Mouse (Mus musculus) gastrocnemius, postnatal 10 days (tissue): ENCODE data around the gene Zdhhc9. TPM values are rescaled to one million over a fixed set of nuclear protein-coding genes. Genes with fewer than 3 reads are reported as not detected.
"Not testable (repeated sequence)": the region's sequence is repeated elsewhere in the genome, so short reads cannot be mapped to it uniquely, and the experiment has no call there.

Experiments used
- DNase-seq: peaks from one replicate; pipeline ENCODE4 v3.0.0; 2021; ENCODE audit warnings: mixed read lengths
- long read RNA-seq, 2 experiments: library from polyadenylated mRNA; stranded (forward); transcript quantifications; one replicate each; pipeline ENCODE4 v2.0.0; 2021
- total RNA-seq, 2 experiments: library from RNA; stranded (reverse); gene quantifications; 2 replicates each; pipeline ENCODE4 v1.2.3; 2021

The Zdhhc9 gene
- total RNA-seq = 10 to 100 TPM in 1 of 2 experiments, 1 to 10 TPM in 1; 9.5 to 14.9 TPM
- long read RNA-seq, experiment 1, transcript Zdhhc9-201 (10 exons, 2,982 nt) = major isoform, 6 of 8 reads
- long read RNA-seq, experiment 1, partial matches to known transcripts = 0 of 8 reads
- long read RNA-seq, experiment 1, other reads (novel, unspliced or antisense) = 2 of 8 reads
- long read RNA-seq, experiment 2, partial matches to known transcripts = 1 of 4 reads
- long read RNA-seq, experiment 2, other reads (novel, unspliced or antisense) = 0 of 4 reads

DNA sequence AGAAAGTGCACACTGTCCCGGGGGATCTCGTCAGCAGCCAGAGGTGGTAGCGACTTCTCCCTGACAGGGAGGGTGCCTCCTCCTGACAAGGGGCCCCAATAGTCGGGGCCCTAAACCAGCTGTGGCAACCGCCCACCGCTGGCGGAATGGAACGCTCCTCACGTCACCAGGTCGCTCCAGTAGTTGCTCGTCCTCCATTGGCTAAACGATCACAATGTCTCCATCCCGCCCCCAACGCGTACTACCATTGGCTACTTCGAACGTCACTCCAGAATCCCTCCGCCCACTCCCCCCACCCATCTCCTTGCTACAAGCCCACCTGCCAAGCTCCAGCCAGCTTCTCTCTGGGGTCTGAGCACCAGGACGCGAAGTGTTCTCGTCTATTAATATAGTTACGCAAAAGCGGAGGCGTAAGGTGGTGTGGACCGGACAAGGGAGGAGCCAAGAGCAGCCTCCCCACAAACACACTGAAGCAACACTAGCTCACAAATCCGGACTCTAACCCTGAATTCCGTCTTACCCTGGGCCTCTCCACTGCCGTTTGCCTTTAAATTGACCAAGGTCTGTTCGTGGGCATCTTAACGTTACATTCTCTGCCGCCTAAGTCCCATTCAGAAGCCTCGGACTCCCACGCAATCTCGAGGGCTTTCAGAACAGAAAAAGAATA, at the start of gene Zdhhc9:
Zdhhc9 (minus strand) TSS at position 360 of the 667 bp plus-strand sequence.
- DNase-seq = peak; percentile 79

DNA sequence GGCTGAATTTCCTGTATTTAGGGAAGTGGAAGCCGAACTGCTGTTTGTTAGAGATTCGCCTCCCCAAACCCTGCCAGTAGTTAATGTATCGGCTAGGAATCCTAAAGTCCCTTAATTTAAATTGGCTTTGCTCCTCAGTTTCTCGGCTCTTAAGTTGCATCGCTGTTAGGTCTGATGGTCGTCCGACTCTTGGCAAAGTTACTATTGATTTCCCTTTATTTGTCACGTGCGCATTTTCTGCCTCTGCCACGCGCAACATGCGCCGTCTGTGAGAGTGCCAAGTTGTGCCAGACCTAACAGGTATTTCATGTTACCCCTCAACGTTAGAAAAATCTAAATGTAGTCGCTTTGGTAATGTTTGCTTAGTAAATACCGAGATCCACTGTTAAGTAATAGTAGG, 48.3 kb upstream of the Zdhhc9 start:
- DNase-seq = no peak

DNA sequence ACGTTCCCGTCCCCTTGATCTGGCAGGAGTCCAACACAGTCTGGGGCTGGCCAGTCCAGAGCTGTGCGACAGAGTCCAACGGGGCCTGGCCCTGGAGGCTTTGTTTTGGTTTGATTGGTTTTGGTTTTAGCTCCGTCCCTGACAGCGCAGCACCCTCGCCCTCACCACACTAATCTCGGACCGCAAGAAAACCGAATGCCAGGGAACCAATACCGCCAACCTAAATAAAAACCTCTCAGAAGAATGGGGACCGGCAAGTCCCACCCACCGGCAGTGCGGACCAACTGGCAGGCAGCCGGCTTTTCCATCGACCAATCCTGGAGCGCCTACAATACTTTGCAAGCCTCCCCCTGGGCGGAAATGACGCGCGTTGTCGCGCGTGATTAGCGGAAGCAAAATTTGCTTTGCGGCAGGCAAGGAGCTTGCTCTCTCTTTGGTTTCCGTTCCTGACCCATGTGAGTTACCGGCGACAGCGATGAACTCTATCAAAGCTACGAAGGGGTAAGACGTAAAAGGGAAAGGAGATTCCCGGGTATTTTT, 47.9 kb upstream of the Zdhhc9 start, which contains the start of gene Utp14a:
Utp14a (plus strand) TSS at position 395 of the 540 bp plus-strand sequence.
- peak; percentile 92 for DNase-seq

DNA sequence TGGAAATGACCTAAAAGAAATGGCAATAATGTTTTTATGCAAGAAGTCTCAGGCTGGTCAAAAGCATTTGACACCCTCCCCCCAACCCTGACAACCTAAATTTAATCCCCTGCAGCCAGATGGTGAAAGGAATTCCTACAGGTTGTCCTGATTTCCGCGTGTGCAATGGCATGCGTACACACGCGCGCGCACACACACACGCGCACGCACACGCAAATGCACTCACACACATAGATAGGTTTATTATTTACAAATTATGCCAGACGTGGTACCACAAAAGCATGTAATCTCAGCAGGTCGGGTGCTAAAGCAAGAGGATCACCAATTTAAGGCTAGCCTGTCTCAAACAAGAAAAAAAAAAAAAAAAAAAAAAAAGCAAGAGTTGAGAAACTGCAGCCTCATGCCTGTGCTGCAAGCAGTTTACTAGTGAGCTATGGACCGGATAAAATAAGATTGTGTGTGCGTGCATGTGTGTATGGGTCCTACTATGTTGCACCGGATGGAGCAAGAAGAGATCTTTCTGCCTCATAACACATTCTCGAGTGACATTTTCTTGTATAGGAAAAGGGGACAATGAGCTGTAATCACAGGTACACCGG, 47.3 kb upstream of the Zdhhc9 start:
- no peak for DNase-seq

DNA sequence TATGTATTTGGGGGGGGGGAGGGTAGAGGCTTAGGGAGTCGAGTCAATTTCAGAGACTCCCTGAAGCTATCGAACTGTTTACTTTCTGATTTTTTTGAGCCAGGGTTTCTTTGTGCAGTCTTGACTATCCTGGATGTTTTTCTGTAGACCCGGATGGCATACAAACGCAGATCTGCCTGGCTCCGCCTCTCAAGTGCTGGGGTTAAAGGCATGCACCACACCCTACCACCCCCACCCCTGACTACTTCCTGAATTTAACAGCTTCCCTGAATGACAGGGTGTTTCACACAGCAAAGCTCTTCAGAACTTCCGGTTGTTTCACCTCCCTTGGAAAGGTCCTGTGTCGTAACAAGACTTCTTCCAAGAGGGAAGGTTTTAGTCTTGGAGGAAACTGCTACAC, 25.7 kb upstream of the Zdhhc9 start:
- no peak for DNase-seq

DNA sequence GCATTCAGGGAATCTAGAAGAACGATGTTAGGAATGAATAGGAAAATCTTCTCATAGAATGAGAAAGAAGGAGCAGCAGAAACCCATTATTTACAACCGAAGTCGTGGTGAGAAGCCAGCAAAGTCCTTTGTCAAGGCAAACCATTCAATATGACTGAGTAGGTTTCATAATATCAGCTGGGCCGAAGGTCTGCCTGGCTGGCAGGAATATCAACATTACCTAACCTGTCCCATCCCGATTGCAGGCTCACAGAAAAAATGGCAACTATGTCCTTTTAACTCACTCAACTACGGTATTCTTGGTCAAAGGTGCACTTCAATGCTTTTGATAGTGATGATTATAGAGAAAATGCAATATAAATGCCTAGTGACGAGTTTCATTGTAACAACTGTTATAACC, 17.5 kb upstream of the Zdhhc9 start:
- DNase-seq = no peak

DNA sequence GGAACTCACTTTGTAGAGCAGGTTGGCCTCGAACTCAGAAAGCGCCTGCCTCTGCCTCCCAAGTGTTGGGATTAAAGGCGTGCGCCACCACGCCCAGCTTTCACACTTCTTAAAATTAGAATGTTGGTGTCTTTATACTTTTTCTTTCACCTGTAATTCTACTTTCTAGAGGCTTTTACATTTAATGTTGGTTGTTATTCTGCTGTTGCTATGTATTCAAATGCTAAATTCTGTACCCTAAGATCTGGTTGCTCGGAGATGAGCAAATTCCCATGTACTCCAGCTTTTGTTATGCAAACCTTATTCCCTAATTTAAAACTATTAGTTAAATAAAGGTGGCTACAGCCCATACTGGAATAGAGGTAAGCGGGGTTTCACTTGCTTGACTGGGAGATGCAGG, 14.0 kb upstream of the Zdhhc9 start:
- no peak for DNase-seq

DNA sequence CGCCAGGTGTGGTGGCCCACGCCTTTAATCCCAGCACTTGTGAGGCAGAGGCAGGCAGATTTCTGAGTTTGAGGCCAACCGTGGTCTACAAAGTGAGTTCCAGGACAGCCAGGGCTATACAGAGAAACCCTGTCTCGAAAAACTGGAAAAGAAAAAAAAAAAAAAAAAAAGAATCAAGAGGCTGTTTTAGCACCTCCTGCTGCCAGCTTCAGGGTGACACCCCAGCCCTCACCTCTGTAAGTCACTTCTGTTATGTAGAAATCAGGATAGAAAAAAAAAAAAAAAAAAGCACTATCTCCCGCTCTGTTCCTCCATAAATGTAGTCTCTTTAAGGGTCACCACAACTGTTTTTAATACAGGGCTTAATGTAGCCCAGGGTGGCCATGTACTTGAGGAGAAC, 10.8 kb upstream of the Zdhhc9 start:
- DNase-seq = no peak

DNA sequence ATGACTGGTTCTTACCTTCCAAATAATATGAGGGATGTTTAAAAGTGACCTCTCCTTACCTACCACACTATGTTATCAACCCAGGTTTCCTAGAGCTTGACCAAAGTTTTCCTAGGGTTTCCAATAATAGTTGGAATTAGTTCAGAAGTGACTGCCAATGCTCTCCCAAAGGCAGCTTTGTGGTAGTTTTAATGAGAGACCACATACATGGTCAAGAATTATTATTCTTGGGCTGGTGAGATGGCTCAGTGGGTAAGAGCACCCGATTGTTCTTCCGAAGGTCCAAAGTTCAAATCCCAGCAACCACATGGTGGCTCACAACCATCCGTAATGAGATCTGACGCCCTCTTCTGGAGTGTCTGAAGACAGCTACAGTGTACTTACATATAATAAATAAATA, 1.1 kb upstream of the Zdhhc9 start:
- DNase-seq = not testable (repeated sequence)

DNA sequence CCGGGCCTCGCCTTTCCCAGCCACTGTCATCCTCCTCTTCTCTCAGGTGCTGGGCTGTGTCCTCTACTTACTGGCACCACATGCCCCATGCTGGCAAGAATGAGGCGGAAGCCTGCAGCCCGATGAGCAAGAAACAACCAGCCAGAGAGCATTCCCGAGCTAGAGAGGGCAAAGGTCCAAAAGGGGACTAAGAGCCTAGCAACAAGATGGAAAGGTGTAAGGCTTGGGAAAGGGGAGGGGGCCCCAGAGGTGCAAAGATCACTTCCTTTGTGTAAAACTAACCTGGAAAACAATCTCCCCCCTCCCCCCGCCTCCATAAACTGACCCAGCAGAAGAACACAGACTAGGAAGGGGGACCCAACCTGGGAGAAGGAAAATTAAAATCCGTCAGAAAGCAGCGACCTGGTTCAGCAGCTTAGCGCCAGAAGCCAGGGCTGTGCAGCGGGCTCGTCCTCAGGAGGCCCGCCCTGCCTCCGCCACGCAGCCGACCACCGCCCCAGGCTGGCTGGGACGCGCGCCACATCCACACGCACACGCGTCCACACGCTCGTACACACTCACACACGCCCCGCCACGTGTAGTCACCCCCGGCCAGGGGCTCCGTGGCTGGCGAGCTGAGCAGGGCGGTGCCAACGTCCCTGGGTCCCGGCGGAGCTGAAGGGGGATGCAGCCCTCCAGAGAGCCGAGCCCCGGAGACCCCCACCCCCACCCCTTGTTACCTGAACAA, 754 bp downstream of the Zdhhc9 start:
- peak; percentile 30 for DNase-seq

DNA sequence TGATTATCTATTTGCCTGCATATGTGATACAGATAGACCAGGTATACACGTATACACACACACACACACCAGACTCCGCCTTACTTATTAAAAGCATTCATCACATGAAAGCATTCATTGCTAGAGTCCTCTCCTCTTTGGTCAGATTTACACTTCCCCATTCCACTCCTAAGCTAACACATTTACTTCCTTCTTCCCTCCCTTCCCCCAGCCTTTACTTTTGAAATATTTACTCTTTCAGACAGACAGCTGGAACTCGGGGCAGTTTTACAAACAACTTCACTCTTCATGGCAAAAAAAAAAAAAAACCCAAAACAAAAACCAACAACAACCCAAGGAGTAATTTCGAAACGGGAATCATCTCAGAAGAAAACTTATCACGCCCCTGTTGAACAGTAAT, 4.2 kb downstream of the Zdhhc9 start:
- DNase-seq = no peak

DNA sequence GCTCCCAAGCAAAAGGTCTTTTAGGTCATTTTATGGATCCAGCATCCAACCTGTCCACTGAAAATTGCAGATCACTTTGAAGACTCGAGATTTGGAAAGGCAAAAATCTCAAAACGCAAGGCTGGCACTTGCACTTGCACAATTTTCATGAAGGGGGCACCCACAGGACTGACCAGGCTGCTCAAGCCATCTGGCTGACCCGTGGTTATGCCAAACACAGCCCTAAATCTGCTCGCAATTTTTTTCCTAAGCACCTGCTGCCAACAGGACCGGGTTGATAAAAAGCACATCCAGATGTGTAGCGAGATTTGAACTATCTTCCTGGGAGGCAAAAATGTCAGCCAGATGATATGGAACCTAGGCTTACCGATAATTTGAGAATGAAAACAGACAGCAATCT, 4.9 kb downstream of the Zdhhc9 start:
- no peak for DNase-seq

DNA sequence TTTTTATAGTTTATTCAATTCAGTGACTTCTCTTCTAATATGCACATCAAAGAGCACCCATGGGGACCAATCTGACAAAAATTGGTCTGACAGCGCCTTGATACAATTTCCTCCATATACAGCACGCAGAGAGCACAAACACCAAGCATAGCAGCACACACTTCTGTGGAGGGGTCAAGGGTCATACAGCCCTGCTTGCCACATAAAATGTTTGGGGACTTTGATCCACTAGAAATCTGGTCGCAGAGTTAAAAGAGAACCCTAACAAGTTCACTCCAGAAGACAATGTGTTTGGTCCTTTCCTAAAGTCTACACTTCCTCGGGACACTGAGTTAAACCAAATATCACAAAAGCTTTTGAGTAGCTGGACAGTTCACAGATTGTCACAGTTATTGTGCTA, 5.7 kb downstream of the Zdhhc9 start:
- no peak for DNase-seq

DNA sequence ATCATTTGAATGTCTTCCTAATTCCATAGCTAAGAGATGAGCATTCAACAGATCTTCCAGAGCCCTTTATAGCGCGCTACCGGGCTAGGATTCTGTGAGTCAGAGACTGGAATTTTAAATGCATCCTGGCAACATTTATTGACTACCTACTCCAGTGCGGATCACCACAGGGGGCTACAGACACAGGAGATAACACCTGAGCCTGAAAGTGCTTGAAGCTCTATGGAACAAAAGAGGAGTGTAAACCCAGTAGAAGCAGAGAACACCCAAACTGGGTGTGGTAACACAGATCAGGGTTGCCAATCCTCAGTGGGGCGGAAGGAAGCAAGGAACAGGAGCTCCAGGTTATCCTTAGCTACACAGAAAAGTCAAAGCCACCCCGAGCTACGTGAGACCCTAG, 6.2 kb downstream of the Zdhhc9 start:
- no peak for DNase-seq

DNA sequence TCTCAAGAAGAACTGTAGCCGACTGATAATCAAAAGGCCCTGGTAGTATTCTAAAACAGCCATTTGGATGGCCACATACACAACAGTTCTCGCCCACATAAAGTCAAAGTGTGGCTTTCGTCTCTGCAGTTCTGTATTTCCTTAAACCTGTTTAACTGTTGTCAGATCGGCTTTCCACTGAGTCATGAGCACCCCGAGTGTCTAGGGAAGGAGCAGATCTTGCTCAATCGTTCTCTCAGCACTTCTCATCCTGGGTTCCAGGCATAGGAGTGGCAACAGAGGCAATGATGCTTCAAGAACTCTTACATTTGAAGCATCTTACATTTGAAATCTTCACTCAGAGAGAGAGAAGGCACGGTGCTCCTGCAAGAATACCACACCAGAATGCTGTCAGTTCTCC, 6.7 kb downstream of the Zdhhc9 start:
- DNase-seq = no peak

DNA sequence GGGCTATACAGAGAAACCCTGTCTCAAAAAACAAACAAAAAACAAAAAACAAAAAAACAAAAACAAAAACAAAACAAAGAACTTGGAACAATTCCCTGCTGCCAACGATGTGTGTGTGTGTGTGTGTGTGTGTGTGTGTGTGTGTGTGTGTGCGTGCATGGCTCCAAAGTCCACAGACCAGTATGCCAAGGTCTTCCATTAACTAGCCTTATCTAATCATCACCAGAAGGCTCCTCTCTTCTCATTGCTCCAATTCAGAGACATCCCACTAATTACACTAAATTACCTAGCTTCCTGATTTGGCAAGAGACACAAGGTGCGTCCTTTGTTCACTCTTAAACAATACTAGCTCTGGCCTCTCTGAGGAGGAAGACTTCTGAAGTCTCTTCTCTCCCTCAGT, 8.0 kb downstream of the Zdhhc9 start:
- no peak for DNase-seq

DNA sequence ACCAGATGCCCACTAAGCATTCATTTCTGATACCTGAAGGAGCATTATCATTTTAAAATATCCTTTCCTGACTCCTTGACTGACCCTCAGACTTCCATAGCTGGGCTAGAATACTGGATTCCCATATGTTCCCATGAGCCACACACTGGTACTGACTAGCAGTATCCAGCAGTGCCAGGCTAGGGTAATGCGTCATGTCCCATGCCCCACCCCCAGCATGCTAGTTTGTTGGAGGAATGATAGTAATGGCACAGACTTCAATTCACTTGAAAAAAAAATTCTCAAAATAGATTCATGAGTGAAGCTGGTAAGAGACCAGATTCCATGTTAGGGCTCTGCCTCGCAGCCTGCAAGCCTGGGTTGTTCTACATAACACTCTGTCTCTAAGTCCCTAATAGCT, 9.7 kb downstream of the Zdhhc9 start:
- no peak for DNase-seq

DNA sequence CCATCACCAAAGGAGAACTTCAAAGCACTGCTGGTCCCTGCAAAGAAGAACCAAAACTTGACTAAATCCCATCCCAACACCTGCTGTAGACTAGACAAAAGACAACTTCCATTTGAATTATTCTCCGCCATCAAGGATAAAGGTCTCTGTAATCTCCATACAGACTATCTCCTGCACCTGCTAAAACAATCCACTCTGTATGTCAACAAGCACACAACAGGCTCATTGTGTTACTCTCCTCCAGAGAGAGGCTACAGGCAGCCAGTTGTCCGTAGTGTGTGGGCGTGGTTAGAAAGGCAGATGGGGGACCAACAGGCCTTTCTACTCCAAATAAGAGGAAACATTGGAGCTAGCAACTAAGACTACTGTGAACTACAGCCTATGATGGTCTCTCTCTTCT, 10.8 kb downstream of the Zdhhc9 start:
- no peak for DNase-seq

DNA sequence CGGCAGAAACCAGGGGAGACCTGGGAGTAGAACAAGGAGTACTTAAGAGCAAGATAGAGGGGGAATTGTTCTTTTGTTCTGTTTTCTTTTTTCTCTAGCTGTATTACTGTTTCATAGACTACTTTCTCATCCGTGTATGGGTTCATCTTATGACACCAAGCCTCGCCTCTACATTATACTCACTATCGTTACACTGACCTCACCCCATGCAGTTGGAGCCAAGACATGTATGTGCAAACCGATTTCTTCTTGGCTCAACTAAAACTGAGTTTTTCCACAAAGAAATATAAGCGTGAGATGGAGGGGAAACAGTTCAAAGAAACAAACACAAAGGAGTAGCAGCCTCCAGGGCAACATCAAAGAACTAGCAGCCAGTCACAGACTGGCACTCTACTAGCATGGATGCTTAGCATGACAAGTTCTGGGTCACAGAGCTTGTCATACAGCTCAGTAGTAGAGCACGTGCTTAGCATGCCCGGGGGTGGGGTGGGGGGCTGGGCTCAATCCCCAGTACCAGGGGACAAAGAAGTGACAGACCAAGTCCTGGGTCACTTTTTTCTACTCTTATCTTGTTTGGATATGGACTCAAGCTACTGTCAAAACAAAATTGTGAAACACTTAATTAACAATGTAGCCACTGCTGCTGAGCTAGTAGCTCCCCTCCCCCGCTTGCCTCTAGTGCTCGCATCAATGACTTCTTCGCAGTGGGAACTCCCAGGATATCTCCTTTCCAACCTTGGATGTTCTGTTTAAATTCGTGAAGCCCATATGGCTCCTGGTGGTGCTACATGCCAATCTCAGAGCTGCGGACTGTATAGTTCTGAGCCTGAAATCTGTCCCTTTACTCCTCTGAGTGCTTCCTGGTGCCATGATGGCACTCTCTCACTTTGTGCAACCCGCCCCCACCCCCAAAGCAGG, 15.2 kb downstream of the Zdhhc9 start:
- no peak for DNase-seq

DNA sequence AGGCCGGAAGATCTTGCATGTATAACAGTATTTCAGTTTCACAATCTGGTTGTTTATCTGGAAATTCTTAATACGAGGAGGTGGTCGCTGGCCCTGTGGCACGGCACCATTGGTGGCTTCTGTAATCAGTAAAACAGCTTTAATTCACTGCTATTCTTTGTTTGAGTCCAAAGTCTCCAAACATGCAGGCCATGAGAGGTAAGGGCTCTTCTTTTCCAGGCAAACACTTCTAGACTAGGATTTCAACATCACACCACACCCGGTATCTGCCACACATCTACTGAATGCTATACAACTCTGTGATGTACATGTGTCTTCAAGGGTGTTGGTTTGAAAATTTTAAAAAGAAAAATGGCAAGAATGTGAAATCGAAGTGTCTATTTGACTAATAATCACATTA, 17.4 kb downstream of the Zdhhc9 start:
- no peak for DNase-seq

DNA sequence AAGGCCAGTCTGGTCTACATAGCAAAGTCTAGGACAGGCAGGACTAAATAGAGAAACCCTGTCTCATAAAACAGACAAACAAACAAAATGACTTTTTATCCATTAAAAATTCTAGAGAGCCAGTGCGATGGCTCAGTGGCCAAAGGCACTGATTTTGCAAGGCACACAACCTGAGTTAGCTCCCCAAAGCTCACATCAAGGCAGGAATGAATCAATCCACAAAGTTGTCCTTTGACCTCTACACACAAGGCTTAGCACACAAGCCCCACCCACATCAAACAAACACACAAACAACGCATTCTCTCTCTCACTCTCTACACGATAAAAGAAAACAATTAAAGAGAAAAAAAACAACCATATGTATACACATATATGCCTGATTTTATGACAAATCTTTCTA, 24.0 kb downstream of the Zdhhc9 start:
- no peak for DNase-seq

DNA sequence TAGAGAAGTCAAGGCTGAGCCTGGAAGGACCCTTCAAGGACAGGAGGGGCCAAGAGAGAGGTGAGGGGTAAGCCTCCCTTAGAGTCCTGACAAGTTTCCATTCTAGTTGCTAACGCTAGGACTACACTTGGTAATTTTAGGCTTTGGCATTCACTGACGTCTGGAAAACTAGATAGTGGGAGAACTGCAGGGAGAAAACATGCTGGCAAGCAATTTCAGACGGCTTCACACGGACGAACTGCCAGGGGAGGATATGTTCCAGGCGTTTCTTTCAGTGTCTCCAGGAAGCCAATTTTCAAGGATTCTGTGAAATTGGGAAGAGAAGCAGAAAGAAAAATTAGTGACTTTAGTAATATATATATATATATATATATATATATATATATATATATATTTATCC, 26.8 kb downstream of the Zdhhc9 start:
- no peak for DNase-seq
